Mouse (Mus musculus) T-helper 1 cell (primary cell): Measurements from ENCODE around the gene Mrpl23.

Experiments
- in situ Hi-C: fragments of 300-600 bp; cut with MboI, MseI; formaldehyde crosslinking; loops from one replicate; pipeline ENCODE4 v1.15.1; 2025; ENCODE audit warnings: high pct_unique_total_duplicates

Mrpl23 gene

DNA sequence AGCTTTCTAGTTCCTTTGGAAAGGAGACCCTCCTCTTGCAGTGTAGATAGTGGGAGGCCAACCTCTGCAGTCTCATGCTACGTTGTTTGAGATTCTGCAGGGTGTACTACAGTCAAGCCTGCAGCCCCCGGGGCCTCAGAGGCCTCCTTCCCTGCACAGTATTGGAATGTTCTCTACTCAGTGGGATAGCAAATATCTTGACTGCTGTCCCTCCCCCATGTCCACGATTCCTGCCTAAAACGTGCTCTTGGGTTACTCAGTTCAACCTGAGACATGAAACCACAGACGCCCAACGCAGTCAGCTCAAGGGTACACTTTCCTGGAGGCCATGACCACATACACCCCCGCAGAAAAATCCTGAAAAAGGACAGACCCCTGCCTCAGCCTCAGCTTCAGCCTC is 39.9 kb downstream of the Mrpl23 start:
- in situ Hi-C loops = no loop called here

DNA sequence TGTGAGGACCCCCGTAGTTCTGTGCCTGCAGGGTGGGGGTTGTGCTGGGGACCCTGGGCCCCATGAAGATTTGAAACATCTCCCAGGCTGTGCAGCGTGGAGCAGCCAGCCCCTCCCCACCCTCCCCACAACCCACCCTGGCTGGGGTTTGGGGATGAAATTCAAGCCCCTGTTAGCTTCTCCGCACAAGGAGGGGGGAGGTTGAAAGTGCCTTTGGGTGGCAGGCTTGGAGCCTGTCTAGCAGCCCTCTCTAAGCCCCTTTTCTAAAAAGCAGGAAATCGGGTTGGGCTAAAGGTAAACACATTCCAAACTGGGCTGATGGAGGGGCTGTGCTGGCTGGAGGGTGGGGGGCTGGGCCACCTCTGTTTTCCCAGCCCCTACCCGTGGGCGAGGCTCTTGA is 40.5 kb downstream of the Mrpl23 start:
- in situ Hi-C loops = no loop called here

DNA sequence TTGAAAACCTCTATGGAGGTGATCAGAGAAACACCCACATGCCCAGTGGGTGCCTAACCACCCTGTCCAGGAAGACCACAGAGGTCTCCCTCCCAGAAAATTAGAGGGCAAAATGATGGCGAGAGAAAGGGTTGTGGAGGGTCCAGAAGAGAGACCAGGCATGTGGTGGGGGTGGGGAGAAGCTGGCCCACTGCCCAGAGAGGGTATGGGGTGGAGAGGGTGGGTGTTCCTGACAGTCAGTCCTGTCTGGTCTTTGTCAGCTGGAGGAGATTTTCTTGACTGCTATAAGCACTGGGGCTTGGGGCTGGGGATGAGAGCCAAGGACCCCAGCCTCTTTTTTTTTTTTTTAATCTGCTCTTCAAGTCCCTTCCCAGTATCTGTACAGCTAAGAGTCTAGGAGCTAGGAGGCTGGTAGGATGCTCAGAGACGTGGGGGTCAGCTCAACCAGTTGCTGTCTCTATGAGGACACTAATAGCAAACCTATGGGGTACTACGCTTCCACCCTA is 41.7 kb downstream of the Mrpl23 start:
- in situ Hi-C loops = no loop called here

DNA sequence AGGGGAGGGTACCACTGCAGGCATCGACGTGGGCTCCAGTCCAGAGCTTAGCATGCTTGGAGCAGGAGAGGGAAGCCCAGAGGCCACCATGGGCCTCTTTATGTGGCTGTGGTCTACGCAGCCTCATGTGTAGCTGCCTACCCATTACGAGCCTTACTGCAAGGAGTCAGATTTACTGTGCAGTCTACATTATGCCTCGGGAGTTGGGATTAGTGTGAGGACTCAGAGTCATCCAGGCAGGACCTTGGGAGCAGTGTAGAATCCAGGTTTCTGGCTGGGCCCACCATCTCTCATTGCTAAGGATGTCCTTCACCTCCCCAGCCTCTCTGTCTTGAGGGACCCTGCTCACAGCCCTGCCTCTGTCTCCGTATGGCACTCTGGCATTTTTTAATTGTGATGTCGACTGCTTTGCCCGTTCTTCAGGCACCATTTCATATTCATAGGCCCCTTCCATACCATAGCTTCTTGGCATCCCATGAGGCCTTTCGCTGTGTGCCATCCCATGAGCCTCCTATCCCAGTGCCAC is 42.4 kb downstream of the Mrpl23 start:
- in situ Hi-C loops = no loop called here

DNA sequence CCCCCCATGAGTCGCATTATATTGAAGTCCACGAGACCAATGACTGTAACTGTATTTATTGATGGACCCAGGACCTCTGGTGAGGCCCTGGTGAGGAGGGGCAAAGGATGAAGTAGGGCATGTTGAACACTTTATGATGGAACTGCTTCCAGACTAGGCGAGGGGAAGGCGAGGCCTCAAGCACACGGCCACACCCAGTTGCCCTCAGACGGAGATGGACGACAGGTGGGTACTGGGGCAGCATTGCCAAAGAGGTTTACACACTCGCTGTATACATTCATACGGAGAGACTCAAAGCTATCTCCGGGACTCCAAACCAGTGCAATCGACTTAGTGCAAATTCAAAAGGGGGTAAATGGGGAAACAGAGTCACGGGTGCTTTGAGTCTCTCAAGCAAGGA is 43.0 kb downstream of the Mrpl23 start:
- in situ Hi-C loops = no loop called here

DNA sequence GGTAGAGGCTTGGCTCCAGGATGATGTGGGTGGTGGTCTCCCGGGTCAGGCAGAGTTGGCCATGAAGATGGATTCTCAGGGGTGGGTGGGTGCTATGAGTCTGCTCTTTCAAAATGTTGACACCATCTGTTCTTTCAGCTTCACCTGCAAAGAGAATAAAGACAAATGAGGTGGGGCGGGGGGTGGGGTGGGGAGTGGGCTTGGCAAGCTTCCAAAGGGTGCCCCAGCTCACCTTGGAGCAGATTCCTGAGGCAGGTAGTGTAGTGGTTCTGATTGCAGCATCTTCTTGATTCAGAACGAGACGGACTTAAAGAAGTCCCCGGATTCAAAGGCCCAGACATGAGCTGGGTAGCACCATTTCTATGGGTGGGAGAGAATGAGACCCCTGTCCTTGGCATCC is 43.5 kb downstream of the Mrpl23 start:
- in situ Hi-C loops = no loop called here

DNA sequence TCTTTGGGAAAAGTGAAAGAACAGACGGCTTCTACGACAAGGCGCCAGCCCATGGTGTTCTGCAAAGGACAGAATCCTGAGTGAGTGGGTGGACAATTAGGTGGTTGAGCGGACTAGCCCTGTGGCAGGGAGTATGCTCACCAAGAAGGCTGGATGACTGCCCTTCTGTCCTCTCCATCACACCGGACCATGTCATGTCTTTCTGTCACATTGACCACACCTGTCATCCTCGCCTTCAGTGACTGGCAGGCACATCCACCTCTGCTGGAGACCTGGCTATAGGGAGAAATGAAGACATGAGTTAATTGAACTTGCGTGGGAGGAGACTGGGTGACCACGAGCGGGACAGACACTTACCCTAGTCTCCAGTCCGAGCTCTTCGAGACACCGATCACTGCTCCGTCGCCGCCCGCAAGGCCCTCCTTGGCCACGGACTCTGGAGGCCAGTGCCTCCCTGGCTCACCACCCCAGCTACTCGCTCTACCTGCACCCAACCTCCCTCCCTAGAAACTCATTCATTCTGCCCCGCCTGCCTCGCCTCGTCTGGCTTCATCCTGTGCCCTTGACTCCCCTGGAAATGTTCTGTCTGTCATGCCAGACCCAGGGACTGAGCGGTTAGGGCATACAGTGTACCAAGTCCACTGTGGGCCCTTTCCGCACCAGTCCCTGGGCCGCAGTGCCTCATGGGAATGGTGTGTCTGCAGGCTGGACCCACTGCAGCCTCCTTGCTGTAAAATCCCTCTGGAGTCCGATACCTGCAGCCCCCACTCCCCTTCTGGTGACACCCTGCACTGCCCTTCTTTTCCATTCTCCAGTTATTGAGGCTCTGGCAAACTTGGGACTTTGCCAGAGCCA is 44.2 kb downstream of the Mrpl23 start:
- in situ Hi-C loops = no loop called here

DNA sequence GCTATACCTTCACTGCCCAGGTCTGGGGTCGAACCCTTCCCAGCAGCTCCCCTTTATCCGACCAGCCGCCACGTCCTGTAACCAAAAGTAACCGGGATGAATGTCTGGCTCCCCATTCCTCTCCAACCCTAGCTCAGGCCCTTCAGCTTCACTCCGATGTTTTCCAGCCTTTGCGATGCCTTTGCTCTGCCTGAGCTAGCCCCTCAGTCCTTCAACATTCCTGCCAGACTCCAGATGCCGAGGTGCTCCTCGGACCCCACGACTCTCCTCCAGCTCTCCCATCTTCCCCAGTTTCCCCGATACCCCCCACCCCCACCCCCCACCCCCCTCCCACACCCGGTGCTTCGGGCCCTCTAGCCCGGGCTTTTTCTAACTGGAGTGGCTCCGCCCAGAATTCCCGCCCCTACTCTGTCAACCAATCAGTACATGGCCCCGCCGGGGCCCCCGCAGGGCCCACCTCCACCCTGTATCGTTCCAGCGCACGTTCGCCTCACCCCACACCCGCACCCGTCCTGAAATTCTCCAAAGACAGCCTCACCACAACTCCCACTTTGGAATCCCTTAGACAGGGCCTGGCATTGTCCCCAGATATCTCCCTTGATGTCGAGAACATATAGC is 45.4 kb downstream of the Mrpl23 start:
- in situ Hi-C loops = no loop called here

DNA sequence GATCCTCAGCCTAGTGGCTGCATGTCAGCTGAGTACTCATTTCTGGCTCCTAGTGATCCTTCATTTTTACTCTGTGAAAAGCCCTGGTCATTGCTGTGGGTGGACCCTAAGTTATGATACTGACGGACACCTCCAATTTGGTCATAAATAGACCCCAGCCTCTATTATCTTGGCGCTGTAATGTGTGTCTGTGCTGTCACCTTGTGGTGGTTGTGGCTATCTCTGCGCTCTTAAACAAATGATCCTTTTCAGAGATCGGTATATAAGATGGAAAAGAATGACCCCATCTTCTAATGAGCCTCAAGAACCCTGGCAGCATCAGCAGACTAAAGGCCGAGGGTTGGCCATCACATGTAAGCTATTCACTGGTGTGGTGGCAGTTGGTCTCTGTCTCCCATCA is 46.6 kb downstream of the Mrpl23 start:
- in situ Hi-C loops = no loop called here

DNA sequence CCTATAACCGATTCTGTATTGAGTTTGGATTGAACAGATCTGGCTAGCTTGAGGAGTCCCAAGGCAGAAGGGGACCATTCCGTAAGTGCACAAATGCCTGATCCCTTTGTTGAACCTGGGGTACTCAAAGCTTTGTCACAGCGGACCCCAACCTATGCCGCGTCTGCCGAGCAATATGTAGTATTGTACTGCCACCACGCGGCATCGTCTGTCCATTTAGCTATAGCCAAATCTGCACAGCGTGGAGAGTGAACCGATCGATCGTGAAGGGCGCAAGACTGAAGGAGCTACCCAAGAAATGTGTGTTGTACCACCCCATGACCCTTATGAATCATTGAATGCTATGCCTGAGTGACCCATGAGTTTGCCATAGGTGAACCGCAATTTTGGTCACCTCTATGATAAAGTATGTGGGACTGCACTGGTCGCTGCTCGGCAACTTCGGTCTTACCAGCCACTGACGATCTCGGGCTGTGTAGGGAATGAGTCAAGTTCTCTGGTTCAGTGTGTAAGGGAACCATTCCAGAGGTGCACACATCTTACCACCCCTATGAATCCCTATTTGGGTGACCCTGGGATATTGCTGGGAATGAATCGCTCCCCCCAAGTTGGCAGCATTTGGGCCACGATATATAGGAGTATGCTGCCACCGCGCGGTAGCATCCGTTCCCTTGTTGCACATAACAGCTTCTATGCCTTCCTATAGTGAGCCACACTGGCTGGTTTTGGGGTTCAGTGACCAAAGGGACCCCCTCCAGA is 47.8 kb downstream of the Mrpl23 start:
- in situ Hi-C loops = loop anchor here (5.0 kb wide), 1 partner anchor 263 kb away; no protein-coding TSS in a partner anchor

DNA sequence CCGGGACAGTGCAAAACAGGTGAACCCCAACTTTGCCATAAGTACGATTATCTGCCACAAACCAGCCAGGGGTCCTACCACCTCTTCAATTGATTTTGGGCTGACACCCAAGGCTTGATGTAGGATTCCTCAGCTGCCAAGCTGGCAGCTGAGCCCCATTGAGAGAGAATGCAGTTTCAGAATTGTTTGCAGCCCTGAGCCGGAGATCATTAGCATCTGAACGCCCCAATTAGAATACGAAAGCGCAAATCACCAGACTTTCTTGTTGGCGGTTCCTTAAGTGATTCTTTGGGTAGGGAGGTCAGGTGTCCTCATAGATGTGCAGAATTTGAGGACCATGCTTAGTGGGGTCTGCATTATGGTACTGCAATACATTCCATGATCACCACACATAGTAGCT is 48.7 kb downstream of the Mrpl23 start:
- in situ Hi-C loops = loop anchor here (5.0 kb wide), 1 partner anchor 264 kb away; no protein-coding TSS in a partner anchor

DNA sequence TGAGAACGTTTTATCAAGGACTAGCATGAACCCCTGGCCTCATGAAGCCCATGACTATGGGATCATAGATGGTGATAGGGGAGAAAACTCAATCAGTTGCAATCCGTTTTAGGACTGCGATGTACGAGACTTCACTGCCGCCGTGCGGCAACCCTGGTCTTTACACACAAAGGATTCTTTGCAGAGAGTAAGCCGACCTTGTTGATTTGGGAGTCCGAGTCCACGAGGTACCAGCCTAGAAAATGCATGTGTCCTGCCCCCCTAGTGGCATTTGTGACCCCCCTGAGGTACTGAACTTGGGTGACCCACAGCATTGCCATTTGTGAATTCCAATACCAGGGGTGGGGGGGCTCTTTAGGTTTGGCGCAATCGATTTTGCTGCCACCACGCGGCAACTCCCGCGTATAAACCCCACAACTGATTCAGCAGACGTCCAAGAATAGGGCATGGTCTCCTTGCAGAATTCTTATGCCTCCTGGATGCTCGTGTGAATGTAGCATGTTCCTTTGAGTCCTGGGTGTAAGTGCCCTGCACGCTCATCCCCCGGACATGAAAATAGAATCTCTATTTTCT is 49.3 kb downstream of the Mrpl23 start:
- in situ Hi-C loops = loop anchor here (5.0 kb wide), 1 partner anchor 264 kb away; no protein-coding TSS in a partner anchor

DNA sequence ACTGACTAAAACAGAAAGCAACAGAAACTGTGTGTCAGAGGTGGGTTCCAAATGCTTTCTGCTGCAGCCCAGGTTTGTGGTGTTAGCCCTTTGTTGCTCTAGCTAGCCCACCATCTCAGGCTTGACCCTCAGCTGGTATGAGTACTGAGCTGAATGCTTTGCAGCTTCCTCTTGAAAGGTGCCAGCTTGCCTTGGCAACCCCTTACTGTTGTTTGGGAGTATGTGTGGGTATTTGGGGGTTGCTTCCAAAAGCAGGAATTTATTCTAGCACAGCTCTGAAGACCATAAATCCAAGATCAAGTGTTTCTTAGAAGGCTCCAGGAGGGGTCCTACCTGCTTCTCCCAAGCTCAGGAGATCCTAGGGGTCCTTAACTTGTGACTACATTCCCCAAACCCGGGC is 52.4 kb downstream of the Mrpl23 start:
- in situ Hi-C loops = loop anchor here (5.0 kb wide), 1 partner anchor 268 kb away; no protein-coding TSS in a partner anchor

DNA sequence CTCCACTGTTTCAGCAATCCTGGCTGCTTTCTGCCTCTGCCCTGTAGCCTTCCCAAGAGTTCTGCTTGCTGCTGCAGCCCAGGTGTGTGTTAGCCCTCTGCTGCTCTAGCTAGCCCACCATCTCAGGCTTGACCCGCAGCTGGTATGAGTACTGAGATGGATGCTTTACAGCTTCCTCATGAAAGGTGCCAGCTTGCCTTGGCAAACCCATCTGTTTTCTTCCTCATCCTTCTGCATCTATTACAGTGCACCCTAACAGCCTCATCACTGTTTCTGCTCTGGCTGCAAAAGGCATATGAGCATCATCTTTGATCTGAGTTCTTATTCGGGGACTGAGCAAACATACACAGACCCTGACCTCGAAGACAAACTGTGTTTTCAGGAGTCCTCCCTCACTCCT is 53.4 kb downstream of the Mrpl23 start:
- in situ Hi-C loops = no loop called here

DNA sequence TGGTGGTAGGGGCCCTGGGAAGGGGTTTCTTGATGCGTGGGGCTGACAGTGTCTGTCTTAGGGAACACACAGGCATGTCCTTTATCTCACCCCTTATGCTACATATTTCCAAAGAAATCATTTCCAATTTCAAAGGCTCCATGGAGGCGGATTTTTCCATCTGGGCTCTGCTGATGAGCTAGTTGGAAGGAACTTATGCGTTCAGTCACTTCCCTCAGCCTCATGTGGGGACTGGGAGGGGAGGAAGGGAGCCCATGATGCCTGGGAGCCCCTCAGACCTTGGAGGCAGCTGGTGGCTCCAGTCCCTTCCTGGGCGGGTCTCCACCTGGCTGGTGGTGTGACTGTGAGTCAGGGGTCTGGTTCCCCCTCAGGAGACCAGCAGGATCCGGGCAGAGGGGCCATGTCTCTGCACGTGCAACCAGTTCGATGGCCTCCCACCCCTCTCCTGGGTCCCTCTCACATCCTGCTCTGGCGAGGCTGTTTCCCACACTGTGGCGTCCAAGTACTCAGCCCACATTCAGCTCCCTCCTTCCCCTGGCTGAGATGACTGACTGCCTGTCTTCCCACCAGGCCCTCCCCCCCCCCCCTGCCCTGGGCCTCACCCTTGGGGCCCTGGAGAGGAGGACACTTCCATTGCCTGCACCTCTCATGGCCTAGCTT is 55.9 kb downstream of the Mrpl23 start:
- in situ Hi-C loops = no loop called here
